Mouse (Mus musculus) layer of hippocampus, postnatal 36 days (tissue): ENCODE results near the gene Rhbdd2. TPM values are rescaled to one million over a fixed set of nuclear protein-coding genes. Genes with fewer than 3 reads are reported as not detected.

Source experiments
- DNase-seq, 2 experiments: peaks; one replicate each; pipeline ENCODE4 v3.0.0; 2022
- total RNA-seq, 2 experiments: library from RNA; stranded (reverse); gene quantifications; 2 replicates each; pipeline ENCODE4 v1.2.3; 2021

Gene Rhbdd2
- total RNA-seq, 2 experiments from 2014 or later, result 78.2 to 83.9 TPM

DNA sequence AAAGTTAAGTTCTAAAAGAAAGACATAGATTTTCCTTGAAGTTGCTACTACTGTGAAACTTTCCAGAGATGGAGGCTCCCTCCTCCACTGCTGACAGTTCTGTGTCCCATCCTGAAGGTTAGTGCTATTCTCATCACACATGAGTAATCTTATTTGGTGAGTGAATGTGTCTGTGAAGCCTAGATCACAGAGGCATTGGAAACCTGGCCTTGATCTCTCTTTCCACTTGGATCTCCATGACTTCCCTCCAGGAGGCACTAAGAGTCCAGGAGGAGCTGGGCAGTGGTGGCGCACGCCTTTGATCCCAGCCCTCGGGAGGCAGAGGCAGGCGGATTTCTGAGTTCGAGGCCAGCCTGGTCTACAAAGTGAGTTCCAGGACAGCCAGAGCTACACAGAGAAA lies 49.6 kb downstream of the Rhbdd2 start:
- no peak for DNase-seq

GRCm38 (mm10) chr5:135682942-135683570 lies 50.6 kb downstream of the Rhbdd2 start:
- DNase-seq, result no peak

DNA sequence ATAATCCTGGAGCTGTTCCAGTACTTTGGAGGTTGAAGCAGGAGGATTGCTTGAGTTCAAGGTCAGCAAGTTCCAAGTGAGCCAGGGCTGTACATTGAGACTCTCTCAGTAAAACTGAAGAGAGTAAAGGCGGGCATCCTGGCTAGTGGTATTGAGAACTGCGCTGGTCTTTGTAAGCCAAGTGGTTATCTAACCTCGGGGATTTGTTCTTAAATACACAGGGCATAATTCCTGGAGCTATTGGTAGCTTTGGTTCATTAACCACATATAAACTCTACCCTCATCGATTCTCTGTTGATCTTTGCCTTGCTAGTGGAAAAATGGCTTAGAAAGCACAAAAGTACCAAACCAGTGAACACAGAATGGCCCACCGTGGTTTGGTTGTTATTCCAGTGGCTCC lies 58.0 kb downstream of the Rhbdd2 start:
- DNase-seq, result no peak

DNA sequence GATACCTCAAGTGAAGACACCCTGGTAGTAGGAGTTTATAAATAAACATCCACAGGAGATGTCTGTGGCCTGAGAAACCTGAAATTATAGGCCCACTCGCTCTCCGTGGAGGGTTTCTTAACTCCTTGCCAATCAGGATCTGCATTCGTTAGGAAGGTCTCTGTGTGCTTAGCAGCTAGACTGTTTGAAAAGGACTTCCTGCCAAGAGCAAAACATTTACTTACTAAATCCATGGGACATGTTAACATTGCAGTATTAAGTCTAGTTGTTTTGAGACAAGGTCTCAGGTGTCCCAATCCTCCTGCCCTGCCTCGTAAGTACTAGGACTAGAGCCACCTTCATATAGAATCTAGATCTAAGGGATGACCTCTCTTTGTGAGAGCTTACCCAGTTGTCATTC lies 58.8 kb downstream of the Rhbdd2 start:
- no peak for DNase-seq

GRCm38 (mm10) chr5:135693281-135693853 lies 60.9 kb downstream of the Rhbdd2 start:
- no peak for DNase-seq

DNA sequence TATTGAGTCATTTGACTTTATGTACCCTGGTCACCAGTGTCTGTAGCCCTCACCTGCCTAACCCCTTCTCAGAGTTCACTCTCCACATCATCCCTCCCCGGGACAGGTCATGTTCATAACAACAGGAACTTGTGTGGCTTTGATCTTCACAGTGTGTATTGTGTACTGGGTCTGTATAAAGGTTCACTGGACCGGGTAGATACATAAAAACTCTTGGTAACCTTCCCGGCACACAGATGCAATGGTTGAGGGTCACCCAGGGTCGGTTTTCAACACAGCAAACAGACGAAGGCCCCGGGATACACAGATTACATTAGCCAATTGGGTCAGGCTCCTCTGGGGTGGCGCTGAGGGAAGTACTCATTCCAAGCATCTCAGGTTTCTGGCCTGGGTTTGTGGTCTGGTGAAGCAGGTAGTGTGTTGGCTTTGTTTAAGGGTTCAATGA lies 62.9 kb downstream of the Rhbdd2 start:
- no peak for DNase-seq

Other genes with a start within 250 kb of the Rhbdd2 start
- 10 to 100 TPM; 48.8 to 51.1 TPM for gene Pom121, start 238.1 kb upstream of the Rhbdd2 start, total RNA-seq
- 10 to 100 TPM; 32.3 to 46.3 TPM for gene Hip1, start 87.5 kb upstream of the Rhbdd2 start, total RNA-seq
- gene Ccl26, start 69.0 kb upstream of the Rhbdd2 start, total RNA-seq, result not detected
- not detected for gene Ccl24, start 59.6 kb upstream of the Rhbdd2 start, total RNA-seq
- gene Por, start 37.4 kb downstream of the Rhbdd2 start, total RNA-seq, result 100 to 1,000 TPM; 104 to 105 TPM
- 10 to 100 TPM; 12.4 to 16.4 TPM for gene Tmem120a, start 111.8 kb downstream of the Rhbdd2 start, total RNA-seq
- gene Styxl1, start 145.8 kb downstream of the Rhbdd2 start, total RNA-seq, result not detected
- gene Mdh2, start 145.9 kb downstream of the Rhbdd2 start, total RNA-seq, result 100 to 1,000 TPM; 387 to 407 TPM
- gene Srrm3, start 174.3 kb downstream of the Rhbdd2 start, total RNA-seq, result 10 to 100 TPM; 83.5 to 86.9 TPM